Mouse (Mus musculus): ENCODE measurements around the gene Zfp511.

DNA sequence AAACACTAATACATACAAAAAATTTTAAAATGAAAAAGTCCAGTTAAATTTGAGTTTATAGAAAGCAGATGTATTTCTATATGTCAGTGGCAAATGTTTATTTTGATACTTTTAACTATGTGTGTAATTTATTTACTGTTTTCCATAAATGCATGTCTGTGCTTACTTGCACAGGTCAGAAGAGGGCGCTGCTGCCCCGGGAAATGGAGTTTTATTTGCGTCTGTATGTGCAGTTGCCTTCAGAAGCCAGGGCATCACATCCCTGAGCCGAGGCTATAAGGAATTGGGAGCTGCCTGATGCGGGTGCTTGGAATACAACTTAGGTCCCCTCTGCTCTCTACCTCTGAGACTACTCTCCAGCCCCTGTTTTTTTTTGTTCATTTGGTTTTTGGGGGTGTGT is 42.5 kb downstream of the Zfp511 start:
- peak; percentile 81 for TF ChIP-seq CTCF (conservative IDR thresholded peaks at IDR 0.05; ENCODE audit: low read length)
- no peak for TF ChIP-seq POU5F1 (IDR thresholded peaks at IDR 0.05; ENCODE audit: borderline replicate concordance, low read length)
